Mouse (Mus musculus) megakaryocyte, embryonic 14.5 days (primary cell): Measurements from ENCODE around the gene Trmt61a.

Experiments used
- FLI1 ChIP-seq: IDR thresholded peaks from 2 replicates; pipeline ENCODE4 v1.6.1; 2012; ENCODE audit warnings: low read length, inconsistent platforms, mixed read lengths
- GATA1 ChIP-seq: IDR thresholded peaks from 3 replicates; pipeline ENCODE4 v1.6.1; 2012; ENCODE audit warnings: mixed read lengths, low read length, inconsistent platforms, borderline replicate concordance

DNA sequence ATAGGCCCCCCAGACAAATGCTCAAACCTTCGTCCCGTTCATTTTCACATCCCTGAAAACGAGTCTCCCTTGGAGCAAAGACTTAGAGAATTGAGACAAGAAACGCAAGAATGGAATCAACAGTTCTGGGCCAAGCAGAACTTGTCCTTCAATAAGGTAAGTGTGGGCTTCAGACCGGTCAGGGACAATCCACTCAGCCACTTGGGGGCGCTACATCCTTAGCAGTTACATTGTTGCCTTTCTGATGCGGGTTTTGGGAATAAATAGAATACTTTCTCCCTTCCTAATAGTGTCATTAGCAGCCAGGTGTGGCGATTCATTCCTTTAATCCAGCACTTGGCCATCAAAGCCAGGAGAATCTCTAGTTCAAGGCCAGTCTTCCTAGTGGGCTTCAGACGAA is 44.7 kb downstream of the Trmt61a start:
- no peak for TF ChIP-seq GATA1
- no peak for TF ChIP-seq FLI1
